Mouse (Mus musculus): ENCODE measurements around the gene Tox2.

The Tox2 gene

GRCm38 (mm10) chr2:163205262-163205647, 2.3 kb downstream of the Tox2 start:
- no peak for DNase-seq (ENCODE audit: low spot score in 2 of 2)

- DNase-seq (ENCODE audit: low spot score in 2 of 2) = no peak
Observed at GRCm38 (mm10) chr2:163205737-163206490, 3.0 kb downstream of the Tox2 start.

- DNase-seq (ENCODE audit: low spot score in 2 of 2) = no peak
Observed at GRCm38 (mm10) chr2:163207315-163207714, 4.4 kb downstream of the Tox2 start.

GRCm38 (mm10) chr2:163209139-163209538, 6.2 kb downstream of the Tox2 start:
- DNase-seq (ENCODE audit: low spot score in 2 of 2) = no peak

- no peak for DNase-seq (ENCODE audit: low spot score in 2 of 2)
Observed at GRCm38 (mm10) chr2:163213085-163213484, 10.2 kb downstream of the Tox2 start.

GRCm38 (mm10) chr2:163218095-163218494, 15.2 kb downstream of the Tox2 start:
- no peak for DNase-seq (ENCODE audit: low spot score in 2 of 2)

- DNase-seq (ENCODE audit: low spot score in 2 of 2) = no peak
Observed at GRCm38 (mm10) chr2:163218571-163218970, 15.6 kb downstream of the Tox2 start.

GRCm38 (mm10) chr2:163219447-163219846, 16.5 kb downstream of the Tox2 start:
- no peak for DNase-seq (ENCODE audit: low spot score in 2 of 2)

GRCm38 (mm10) chr2:163220706-163221105, 17.8 kb downstream of the Tox2 start:
- DNase-seq (ENCODE audit: low spot score in 2 of 2) = no peak

- DNase-seq (ENCODE audit: low spot score in 2 of 2) = no peak
Observed at GRCm38 (mm10) chr2:163225302-163225701, 22.4 kb downstream of the Tox2 start.

- DNase-seq (ENCODE audit: low spot score in 2 of 2) = peak; percentile 55 to 75
Observed at GRCm38 (mm10) chr2:163229050-163229449, 26.1 kb downstream of the Tox2 start.

GRCm38 (mm10) chr2:163231781-163232534, 29.0 kb downstream of the Tox2 start:
- peak in 1 of 2 experiments; percentile 14 for DNase-seq (ENCODE audit: low spot score in 2 of 2)

GRCm38 (mm10) chr2:163233666-163234065, 30.7 kb downstream of the Tox2 start:
- no peak for DNase-seq (ENCODE audit: low spot score in 2 of 2)

GRCm38 (mm10) chr2:163236057-163236456, 33.1 kb downstream of the Tox2 start:
- no peak for DNase-seq (ENCODE audit: low spot score in 2 of 2)

GRCm38 (mm10) chr2:163237999-163238529, 35.1 kb downstream of the Tox2 start:
- no peak for DNase-seq (ENCODE audit: low spot score in 2 of 2)

GRCm38 (mm10) chr2:163239945-163240344, 37.0 kb downstream of the Tox2 start:
- DNase-seq (ENCODE audit: low spot score in 2 of 2) = no peak

- no peak for DNase-seq (ENCODE audit: low spot score in 2 of 2)
Observed at GRCm38 (mm10) chr2:163241867-163242266, 38.9 kb downstream of the Tox2 start.

GRCm38 (mm10) chr2:163243917-163244852, 41.3 kb downstream of the Tox2 start:
- no peak for DNase-seq (ENCODE audit: low spot score in 2 of 2)

GRCm38 (mm10) chr2:163248912-163249311, 46.0 kb downstream of the Tox2 start:
- no peak for DNase-seq (ENCODE audit: low spot score in 2 of 2)

- DNase-seq (ENCODE audit: low spot score in 2 of 2) = no peak
Observed at GRCm38 (mm10) chr2:163252645-163253044, 49.7 kb downstream of the Tox2 start.

- DNase-seq (ENCODE audit: low spot score in 2 of 2) = no peak
Observed at GRCm38 (mm10) chr2:163253248-163254099, 50.5 kb downstream of the Tox2 start.

Measured in urinary bladder, postnatal 36 days (tissue).